Mouse (Mus musculus) E14TG2a.4 (cell line): Measurements from ENCODE around the gene Il1rl2.

Experiments used
- CTCF ChIP-seq: conservative IDR thresholded peaks from 2 replicates; pipeline ENCODE4 v1.5.1; 2014; ENCODE audit warnings: low read length
- NANOG ChIP-seq: IDR thresholded peaks from 2 replicates; pipeline ENCODE4 v1.6.1; 2014; ENCODE audit warnings: borderline replicate concordance, low read length, mixed read lengths

GRCm38 (mm10) chr1:40391374-40391773 lies 67.0 kb downstream of the Il1rl2 start:
- no peak for TF ChIP-seq CTCF
- TF ChIP-seq NANOG = no peak
